Mouse (Mus musculus) spleen, adult 2 months (tissue): Measurements from ENCODE around the gene Srgap3.

Experiments
- CTCF ChIP-seq: fragments of 200-500 bp; IDR thresholded peaks from 2 replicates; pipeline ENCODE4 v1.5.1; 2011; ENCODE audit warnings: mild to moderate bottlenecking, inconsistent platforms; ENCODE audit not compliant: insufficient read depth, insufficient read length, insufficient replicate concordance; ENCODE audit errors: extremely low read depth
- POLR2A ChIP-seq: fragments of 200-500 bp; IDR thresholded peaks from 2 replicates; pipeline ENCODE4 v1.6.1; 2011; ENCODE audit warnings: low read depth, low read length, inconsistent platforms

DNA sequence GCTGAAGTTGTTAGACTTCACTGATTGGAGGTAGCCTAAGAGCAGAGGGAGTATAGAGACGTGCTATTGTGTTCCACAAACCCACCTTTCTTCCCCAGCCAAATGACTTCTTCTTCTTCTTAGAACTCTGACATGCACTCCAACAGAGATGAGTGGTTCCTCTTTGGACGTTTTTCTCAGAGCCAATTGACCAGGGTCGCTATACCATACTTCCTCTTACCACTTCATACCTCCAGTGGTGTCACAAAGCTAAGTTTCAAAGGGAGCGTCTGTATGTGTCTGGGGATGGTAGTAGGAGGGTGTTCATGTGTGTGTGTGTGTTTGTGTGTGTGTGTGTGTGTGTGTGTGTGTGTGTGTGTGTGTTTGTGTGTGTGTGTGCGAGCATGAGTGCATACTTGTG lies 195.1 kb downstream of the Srgap3 start:
- TF ChIP-seq POLR2A (no peak), CTCF (no peak)
